Mouse (Mus musculus) liver, embryonic 14.5 days (tissue): ENCODE measurements around the gene Eml1.

Source experiments
- CTCF ChIP-seq: IDR thresholded peaks from 2 replicates; pipeline ENCODE4 v1.5.1; 2016; ENCODE audit warnings: antibody characterized with exemption, low read depth, control low read depth
- EP300 ChIP-seq: IDR thresholded peaks from 2 replicates; pipeline ENCODE4 v1.6.1; 2016; ENCODE audit warnings: antibody characterized with exemption, low read depth

DNA sequence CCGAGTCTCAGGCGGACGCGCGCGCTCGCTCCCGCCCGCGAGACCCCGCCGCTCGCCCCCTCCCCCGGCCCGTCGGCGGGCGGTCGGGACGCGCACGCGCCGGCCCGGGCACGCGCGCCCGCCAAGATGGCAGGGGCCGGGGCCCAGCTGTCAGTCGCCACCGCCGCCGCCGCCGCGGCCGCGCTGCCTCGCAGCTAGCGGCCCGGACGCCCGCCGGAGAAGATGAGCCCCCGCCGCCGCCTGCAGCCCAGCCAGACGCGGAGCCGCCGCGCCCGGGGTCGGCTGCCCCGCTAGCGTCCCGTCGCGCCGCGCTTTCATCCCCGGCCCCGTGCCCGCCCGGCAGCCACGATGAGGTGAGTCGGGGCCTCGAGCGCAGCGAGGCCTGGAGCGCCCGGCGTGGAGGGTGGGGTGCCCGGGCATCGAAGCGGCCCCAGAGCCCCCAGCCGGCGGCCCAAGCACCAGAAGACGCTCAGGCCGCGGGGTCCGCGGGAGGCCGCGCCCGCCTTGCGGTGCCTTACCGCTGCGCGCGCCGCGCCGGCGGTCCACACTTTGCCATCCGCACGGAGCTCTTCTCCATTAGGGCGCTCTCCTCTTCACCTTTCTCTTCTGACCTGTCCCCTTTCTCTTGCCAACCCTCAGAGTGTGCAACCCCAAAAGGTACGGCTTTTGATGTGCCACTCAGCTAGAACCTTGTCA lies 184.3 kb downstream of the Eml1 start:
- TF ChIP-seq CTCF (no peak), EP300 (no peak)
